Mouse (Mus musculus) bone marrow, adult 2 months (tissue): ENCODE results near the gene Arhgef10l. TPM values are rescaled to one million over a fixed set of nuclear protein-coding genes. Genes with fewer than 3 reads are reported as not detected.

ENCODE experiments used
- H3K27ac ChIP-seq: fragments of 200-500 bp; 2 replicates; pipeline ENCODE4 v1.5.1; 2012; ENCODE audit warnings: low read depth, mild to moderate bottlenecking, control low read depth, inconsistent platforms, low read length; ENCODE audit not compliant: control insufficient read depth, poor library complexity, insufficient read depth
- H3K4me1 ChIP-seq: fragments of 200-500 bp; 2 replicates; pipeline ENCODE4 v1.6.1; 2011; ENCODE audit warnings: low read length; ENCODE audit not compliant: control insufficient read depth, insufficient read depth
- H3K4me3 ChIP-seq: fragments of 200-500 bp; replicated peaks from 2 replicates; pipeline ENCODE3; 2011; ENCODE audit warnings: mild to moderate bottlenecking, low read depth, low read length, control low read depth; ENCODE audit not compliant: control insufficient read depth
- CTCF ChIP-seq: fragments of 200-500 bp; IDR thresholded peaks from 2 replicates; pipeline ENCODE4 v1.5.1; 2011; ENCODE audit warnings: low read length, control low read depth; ENCODE audit not compliant: control insufficient read depth, insufficient read depth
- POLR2A ChIP-seq: fragments of 200-500 bp; IDR thresholded peaks from 2 replicates; pipeline ENCODE4 v1.6.1; 2011; ENCODE audit warnings: low read depth, mild to moderate bottlenecking, control low read depth, low read length, borderline replicate concordance; ENCODE audit not compliant: control insufficient read depth
- WGBS: fragments of 180-500 bp; shearing (Covaris S2); methylation state at CpG from one replicate; pipeline ENCODE4 v1.1.7; 2018; 5-methylcytosine and 5-hydroxymethylcytosine counted together
- polyA plus RNA-seq: library from polyadenylated mRNA; stranded (reverse); fragments of >200 nt; gene quantifications from 2 replicates; pipeline ENCODE4 v1.2.4, GENCODE M21; 2011; ENCODE audit warnings: low replicate concordance; ENCODE audit not compliant: missing spikeins, insufficient read depth, insufficient read length

Gene Arhgef10l
- polyA plus RNA-seq, 1 experiment = 11.0 TPM

DNA sequence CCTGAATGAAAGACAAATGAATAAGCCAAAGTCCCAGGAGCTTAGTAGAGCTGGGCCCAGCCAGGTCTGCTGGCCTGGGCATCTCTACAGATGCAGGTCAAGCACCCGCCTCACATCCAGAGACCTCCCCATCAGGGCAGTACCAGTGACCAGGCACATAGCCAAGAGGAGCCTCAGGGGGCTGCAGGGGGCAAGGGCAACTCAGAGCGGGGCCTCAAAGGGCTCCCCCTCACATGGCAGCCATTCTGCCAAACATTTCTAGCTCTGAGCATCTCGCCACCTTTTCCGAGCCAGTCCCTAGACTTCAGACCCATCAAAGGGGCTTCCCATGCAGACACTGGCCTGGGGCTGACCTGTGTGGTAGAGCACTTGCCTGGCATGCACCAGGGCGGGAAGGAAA lies 27.2 kb downstream of the Arhgef10l start:
- WGBS = 81% methylated on average over 5 of the region's 5 CpGs
- TF ChIP-seq POLR2A = no peak
- TF ChIP-seq CTCF = no peak
- Histone ChIP-seq H3K4me3 (no peak overlapping the region), H3K27ac (no peak overlapping the region), H3K4me1 (no peaks in the 10 kb centered on the region)

DNA sequence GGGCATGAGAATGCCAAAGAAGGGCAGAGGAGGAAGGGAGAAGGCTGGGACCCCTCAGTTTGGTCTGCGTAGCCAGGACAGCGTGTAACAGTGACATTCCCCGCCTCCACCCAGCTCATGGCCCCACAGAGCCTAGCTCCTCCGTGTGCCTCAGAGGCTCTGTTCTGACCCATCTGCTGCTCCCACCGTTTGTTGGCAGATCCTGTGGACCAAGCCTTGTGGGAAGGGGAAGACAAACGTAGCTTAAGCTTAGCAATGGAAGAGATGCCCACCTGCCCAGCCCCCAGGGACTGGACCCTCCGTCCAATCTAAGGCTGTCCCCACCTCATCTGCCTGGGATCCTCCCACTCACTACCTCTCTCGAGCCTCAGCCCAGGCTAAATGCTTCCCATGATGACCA lies 28.5 kb downstream of the Arhgef10l start:
- no peaks in the 10 kb centered on the region for H3K4me1 ChIP-seq
- no peak overlapping the region for H3K4me3 ChIP-seq
- no peak for TF ChIP-seq CTCF
- TF ChIP-seq POLR2A = no peak
- WGBS = 72% methylated on average over 8 of the region's 8 CpGs
- H3K27ac ChIP-seq = no peak overlapping the region

DNA sequence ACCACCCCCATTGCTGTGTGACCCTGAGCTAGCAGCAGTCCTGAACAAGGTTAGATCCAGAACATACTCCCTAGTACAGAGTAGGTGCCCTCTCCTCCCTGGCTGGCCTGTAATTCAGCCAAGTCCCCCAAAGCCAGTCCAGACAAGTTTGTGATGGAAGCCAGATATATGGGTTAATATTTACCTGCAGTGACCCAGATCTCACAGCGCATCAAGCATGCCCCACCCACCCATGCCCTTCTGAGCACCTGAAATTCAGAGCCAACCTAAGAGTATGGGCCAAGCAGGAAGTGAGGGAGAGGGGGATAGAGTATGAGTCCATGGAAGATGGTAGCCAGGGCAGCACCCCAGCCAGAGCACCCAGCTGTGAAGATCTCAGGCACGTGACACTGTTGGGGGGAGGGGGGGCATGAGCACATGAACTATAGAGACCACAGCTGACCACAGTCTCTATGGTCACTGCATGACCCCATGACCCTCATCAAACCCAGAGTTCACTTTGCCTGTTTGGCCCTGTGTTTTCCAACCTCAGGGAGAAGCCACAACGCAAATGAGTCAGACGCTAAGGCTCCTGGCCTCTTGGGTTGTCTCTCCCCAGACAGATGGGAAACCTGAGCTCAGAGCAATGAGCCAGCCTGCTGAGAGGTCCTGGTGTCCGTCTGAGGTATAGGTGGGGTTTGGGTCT lies 29.4 kb downstream of the Arhgef10l start:
- no peak overlapping the region for H3K27ac ChIP-seq
- 80% methylated on average over 5 of the region's 5 CpGs for WGBS
- no peaks in the 10 kb centered on the region for H3K4me1 ChIP-seq
- H3K4me3 ChIP-seq = no peak overlapping the region
- no peak for TF ChIP-seq CTCF
- no peak for TF ChIP-seq POLR2A

DNA sequence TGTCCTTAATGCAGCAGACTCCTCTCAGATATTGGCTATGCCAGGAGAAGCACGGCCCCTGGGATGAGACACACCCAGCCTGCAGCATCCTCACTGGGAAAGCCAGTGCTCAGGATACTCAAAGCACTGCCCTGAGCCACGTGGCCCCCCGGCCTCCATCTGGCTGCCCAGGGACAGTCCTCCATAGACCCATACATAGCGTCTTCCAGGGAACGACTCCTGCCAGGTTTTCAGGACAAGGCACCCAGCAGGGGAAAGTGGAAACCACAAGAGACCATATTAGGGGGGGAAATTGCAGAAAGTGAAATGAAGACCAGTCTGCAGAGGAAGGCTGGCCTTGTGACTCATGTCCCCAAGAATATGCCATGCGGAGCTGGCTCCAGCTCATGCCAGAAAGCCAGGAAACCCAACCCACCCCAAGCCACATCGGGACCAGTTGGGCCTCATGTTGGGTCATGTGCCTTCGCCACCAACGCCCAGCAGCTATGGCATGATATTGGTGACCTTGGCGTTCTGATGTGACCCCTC lies 30.9 kb downstream of the Arhgef10l start:
- Histone ChIP-seq H3K4me1 (no peaks in the 10 kb centered on the region), H3K4me3 (no peak overlapping the region), H3K27ac (no peak overlapping the region)
- WGBS = 63% methylated on average over 10 of the region's 10 CpGs
- TF ChIP-seq POLR2A = no peak
- TF ChIP-seq CTCF = no peak

DNA sequence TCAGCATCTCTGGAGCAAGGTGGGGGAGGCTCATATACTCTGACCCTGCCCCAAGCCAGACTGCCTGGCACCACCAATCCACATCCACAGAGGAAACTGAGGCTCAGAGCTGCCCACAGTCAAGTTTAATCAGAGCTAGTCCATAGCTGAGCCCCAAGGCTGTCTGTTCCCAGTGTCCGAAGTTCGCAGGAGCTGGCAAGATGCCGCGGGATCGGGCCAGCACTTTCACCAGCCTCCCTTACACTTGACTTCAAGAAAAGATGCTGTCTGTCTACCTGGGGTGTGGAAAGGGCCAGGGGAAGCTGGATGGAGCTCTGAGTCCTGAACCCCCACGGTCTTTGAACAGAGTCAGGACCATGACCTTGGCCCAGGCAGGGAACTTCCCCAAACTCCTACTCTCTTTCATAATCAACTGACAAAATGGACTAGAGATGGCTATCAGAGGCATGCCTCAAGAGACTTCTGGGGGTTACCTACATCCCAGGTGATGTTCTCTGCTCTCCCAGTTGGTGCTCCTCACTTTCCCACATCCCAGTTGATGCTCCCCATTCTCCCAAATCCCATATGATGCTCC lies 34.4 kb downstream of the Arhgef10l start:
- 68% methylated on average over 6 of the region's 6 CpGs for WGBS
- TF ChIP-seq POLR2A (no peak), CTCF (no peak)
- Histone ChIP-seq H3K4me3 (no peak overlapping the region), H3K27ac (0 out of 2 replicates have a peak overlapping the region, but pooled peaks have one; percentile 17), H3K4me1 (no peaks in the 10 kb centered on the region)

DNA sequence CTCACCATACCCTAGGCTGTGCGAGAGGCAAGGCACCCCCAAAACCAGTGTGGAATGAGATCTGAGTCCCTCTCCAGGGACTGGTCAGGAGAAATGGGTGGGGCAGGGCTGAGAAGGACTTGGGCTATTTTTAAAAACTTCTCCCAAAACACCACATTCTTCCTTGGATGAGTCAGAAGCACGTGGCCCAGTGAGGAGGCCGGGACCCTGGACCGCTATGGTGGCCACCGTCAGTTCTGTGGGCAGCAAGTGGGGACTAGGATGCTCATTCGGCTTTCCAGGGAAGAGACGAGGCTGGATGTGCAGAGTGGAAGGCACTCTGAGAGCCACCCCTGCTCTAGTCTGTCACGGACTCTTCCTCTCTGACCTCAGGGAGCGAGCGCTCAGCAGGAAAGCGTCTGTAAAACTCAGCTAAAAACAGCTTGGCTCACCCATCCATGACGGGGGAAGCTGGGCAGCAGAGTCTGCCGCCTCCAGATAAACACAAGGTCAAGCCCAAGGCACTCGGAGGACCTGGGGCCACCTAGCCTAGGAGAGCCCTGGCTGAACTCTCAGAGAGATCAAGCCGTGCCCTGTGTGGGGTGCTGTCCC lies 35.1 kb downstream of the Arhgef10l start:
- Histone ChIP-seq H3K4me1 (no peaks in the 10 kb centered on the region), H3K27ac (no peak overlapping the region)
- TF ChIP-seq POLR2A (no peak), CTCF (no peak)

DNA sequence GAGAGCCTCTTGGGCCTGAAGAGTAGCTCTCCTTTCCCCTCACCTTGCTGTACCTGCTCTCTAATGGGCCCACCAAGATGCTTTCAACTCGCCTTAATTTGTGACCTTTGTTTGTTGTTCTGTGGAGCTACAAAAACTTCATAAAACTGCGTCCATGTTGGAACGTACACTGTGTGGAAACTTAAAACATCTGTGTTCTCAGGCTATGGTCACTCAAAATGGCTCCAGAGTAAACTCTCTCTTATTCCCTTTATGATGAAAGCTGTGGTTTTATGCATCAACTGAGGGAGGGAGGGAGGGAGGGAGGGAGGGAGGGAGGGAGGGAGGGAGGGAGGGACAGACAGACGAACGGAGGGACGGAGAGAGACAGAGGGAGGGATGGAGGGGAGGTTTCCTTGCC lies 35.7 kb downstream of the Arhgef10l start:
- WGBS = 62% methylated on average over 4 of the region's 6 CpGs
- no peak overlapping the region for H3K27ac ChIP-seq
- no peak for TF ChIP-seq POLR2A
- TF ChIP-seq CTCF = no peak

More for the DNA sequence above, 35.1 kb downstream of the Arhgef10l start:
- H3K4me3 ChIP-seq = no peak overlapping the region
- WGBS = 47% methylated on average over 15 of the region's 15 CpGs

GRCm38 (mm10) chr4:140628971-140629370 lies 36.8 kb downstream of the Arhgef10l start:
- no peak for TF ChIP-seq CTCF
- no peak for TF ChIP-seq POLR2A
- no peaks in the 10 kb centered on the region for H3K4me1 ChIP-seq
- H3K27ac ChIP-seq = no peak overlapping the region
- WGBS = 57% methylated on average over 4 of the region's 4 CpGs
- H3K4me3 ChIP-seq = no peak overlapping the region

More for the DNA sequence above, 35.7 kb downstream of the Arhgef10l start:
- Histone ChIP-seq H3K4me1 (no peaks in the 10 kb centered on the region), H3K4me3 (no peak overlapping the region)

- Histone ChIP-seq H3K27ac (no peak overlapping the region), H3K4me3 (no peak overlapping the region), H3K4me1 (no peaks in the 10 kb centered on the region)
- WGBS = 90% methylated on average over 11 of the region's 11 CpGs
- no peak for TF ChIP-seq POLR2A
- TF ChIP-seq CTCF = no peak
Measured at GRCm38 (mm10) chr4:140628412-140628943, 37.3 kb downstream of the Arhgef10l start.
